Mouse (Mus musculus): ENCODE measurements at regions not wholly inside any gene's neighbourhood (a gene's known extent, or its start where the extent isn't known, plus 50 kb on each side); places are given as distances from the start of the nearest gene placed in this dataset.

DNA sequence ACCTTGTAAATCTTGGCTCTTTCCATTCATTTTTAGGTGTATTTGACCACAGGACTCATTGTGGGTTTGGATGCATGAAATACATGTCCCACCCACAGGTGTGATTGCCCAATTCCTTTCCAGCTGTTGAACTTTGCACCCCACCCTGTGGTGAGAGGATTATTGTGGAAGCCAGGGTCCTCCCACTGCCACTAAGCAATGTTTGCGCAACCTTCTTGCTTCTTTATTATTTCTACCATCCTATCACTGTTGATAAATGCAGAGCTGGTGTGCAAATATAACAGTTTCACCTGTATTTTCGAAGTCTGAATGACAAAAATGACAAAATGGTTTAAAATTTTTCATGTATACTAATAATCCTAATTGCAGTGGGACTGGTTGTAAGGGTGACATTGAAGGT, 315.9 kb upstream of the Vwc2 start:
- in situ Hi-C loops (cut with MboI, MseI), result loop anchor here (10.0 kb wide), 1 partner anchor 1427 kb away; no protein-coding TSS in a partner anchor

DNA sequence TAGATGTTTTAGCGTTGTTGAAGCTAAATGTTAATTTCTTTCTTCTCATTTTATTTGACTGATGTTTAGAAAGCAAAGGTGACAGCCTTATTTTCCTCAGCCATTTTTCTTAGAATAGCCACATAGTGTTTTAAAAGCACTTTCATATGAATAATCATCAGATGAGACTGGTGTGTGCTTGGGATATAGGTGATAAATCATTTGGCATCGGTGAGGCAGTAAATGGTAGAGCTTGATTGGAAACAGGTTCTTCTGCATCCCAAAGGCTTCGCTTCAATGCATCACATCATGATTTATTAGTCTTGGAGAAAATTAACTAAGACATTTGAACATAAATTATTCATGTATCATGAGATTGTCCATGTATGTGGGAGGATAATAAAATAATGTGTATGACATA, 273.8 kb upstream of the Vwc2 start:
- in situ Hi-C loops (cut with MboI, MseI), result no loop called here

DNA sequence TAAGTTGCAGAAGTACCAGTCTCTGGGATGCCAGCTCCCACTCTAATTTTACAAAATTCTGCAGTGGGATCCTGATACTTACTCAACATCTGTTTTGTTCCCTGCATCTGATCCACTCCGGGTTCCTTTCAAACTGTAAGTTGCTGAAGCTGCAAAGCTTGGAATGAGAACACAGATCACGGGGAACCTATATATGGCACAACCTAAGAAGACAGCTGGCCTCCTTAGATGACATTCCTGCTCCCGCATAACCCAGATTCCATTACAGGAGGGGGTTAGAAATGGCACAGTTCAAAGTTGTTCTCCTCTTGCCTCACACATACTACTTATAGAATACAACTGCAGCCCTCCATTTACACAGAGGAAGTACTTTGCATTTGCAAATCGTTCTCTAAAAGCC, 272.9 kb upstream of the Vwc2 start:
- in situ Hi-C loops (cut with MboI, MseI), result no loop called here

DNA sequence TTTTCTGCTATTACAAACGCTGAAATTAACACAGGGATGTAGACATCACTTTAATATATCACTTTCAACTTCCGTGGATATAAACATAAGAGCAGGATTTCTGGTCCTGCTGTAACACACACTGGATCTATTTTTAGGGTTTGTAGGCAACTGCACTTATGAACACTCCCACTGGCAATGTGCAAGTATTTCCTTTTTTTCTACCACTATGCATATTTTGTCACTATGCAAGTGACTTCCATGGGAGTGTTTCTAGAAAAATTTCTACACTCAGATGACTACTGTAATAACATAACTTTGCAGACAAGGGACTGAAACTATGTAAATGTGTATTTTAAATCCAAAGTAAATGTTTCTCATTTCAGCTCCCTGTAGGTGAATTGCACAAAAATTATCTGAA, 241.8 kb upstream of the Vwc2 start:
- in situ Hi-C loops (cut with MboI, MseI), result no loop called here

DNA sequence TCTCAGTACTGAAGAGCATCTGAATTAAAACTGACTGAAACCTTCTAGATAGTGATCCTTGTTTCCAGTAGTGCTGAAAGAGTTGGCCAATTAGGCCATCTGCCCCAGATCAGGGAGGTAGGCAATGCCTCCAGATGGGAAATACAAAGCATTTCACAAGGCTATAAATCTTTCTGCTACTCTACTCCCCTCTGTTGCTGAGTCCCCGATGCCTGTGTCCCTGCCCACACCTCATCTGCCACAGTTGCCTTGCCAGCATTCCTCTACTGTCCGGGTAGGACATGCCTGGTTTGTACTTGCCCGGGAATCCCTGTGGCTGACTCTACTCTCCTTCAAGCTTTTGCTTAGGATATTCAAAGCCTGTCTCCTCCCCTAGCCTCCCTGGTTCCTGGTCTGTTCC, 220.7 kb upstream of the Vwc2 start:
- in situ Hi-C loops (cut with MboI, MseI), result no loop called here

- in situ Hi-C loops (cut with MboI, MseI), result no loop called here
Measured at GRCm38 (mm10) chr11:10923998-10924397, 190.0 kb upstream of the Vwc2 start.

GRCm38 (mm10) chr11:10952914-10953313, 161.1 kb upstream of the Vwc2 start:
- in situ Hi-C loops (cut with MboI, MseI), result loop anchor here (25.0 kb wide), 1 partner anchor 1641 kb away; no protein-coding TSS in a partner anchor
